Mouse (Mus musculus): ENCODE measurements around the gene Krt80.

- TF ChIP-seq CTCF (conservative IDR thresholded peaks at IDR 0.05; ENCODE audit: low read length) (no peak), POU5F1 (IDR thresholded peaks at IDR 0.05; ENCODE audit: borderline replicate concordance, low read length) (no peak)
Observed at GRCm38 (mm10) chr15:101298550-101298949, 71.4 kb downstream of the Krt80 start.

Measured in E14TG2a.4 (cell line).